Mouse (Mus musculus): ENCODE data around the gene Pex11g. TPM values are rescaled to one million over a fixed set of nuclear protein-coding genes. Genes with fewer than 3 reads are reported as not detected.

Pex11g gene
- total and polyA plus RNA-seq, 3 experiments, result 0.35 to 1.4 TPM; not detected in 1

- Histone ChIP-seq H3K27ac (ENCODE audit: control insufficient read depth, low read depth, low read length) (no peak overlapping the region), H3K4me1 (ENCODE audit: control insufficient read depth in 1 of 2, insufficient read depth in 2 of 2, low read length in 2 of 2) (no peaks in the 10 kb centered on the region), H3K4me3 (ENCODE audit: control insufficient read depth in 1 of 2, insufficient read depth in 1 of 2, low read depth in 2 of 2, low read length in 2 of 2) (no peak overlapping the region), H3K9me3 (replicated peaks; ENCODE audit: insufficient read depth, low read length) (no peaks in the 10 kb centered on the region), H3K9ac (ENCODE audit: control insufficient read depth, low read depth, low read length, poor library complexity, severe bottlenecking) (no peak overlapping the region), H3K79me2 (ENCODE audit: control insufficient read depth, insufficient read depth, low read length, poor library complexity) (no peaks in the 10 kb centered on the region), H3K27me3 (ENCODE audit: control insufficient read depth in 1 of 2, insufficient read depth in 2 of 2, low read length in 2 of 2) (no peaks in the 10 kb centered on the region), H3K36me3 (ENCODE audit: control insufficient read depth in 1 of 2, insufficient read depth in 2 of 2, low read length in 2 of 2) (no peaks in the 10 kb centered on the region)
- no peak for DNase-seq (ENCODE audit: low read depth, low spot score)
- TF ChIP-seq CTCF (IDR thresholded peaks at IDR 0.05 in 2 of 3, conservative IDR thresholded peaks at IDR 0.05 in 1 of 3; ENCODE audit: control insufficient read depth in 1 of 3, insufficient read depth in 1 of 3, low read depth in 2 of 3, low read length in 3 of 3, poor library complexity in 1 of 3, severe bottlenecking in 1 of 3) (no peak), TCF12 (IDR thresholded peaks at IDR 0.05; ENCODE audit: low read depth, low read length) (no peak), BHLHE40 (IDR thresholded peaks at IDR 0.05; ENCODE audit: borderline replicate concordance, low read depth, low read length) (no peak), JUND (IDR thresholded peaks at IDR 0.05; ENCODE audit: low read depth, low read length) (no peak), TAL1 (IDR thresholded peaks at IDR 0.05; ENCODE audit: low read length) (no peak), ZMIZ1 (IDR thresholded peaks at IDR 0.05; ENCODE audit: low read depth, low read length) (no peak), MXI1 (IDR thresholded peaks at IDR 0.05; ENCODE audit: low read depth, low read length) (no peak), CHD2 (IDR thresholded peaks at IDR 0.05; ENCODE audit: low read length) (no peak), MYC (IDR thresholded peaks at IDR 0.05; ENCODE audit: low read depth, low read length) (no peak), RAD21 (IDR thresholded peaks at IDR 0.05; ENCODE audit: low read depth, low read length) (no peak)
Measured at GRCm38 (mm10) chr8:3449226-3449625, 18.3 kb downstream of the Pex11g start.

- H3K27me3 ChIP-seq (ENCODE audit: control insufficient read depth in 1 of 2, insufficient read depth in 2 of 2, low read length in 2 of 2), result no peaks in the 10 kb centered on the region
- no peaks in the 10 kb centered on the region for H3K79me2 ChIP-seq (ENCODE audit: control insufficient read depth, insufficient read depth, low read length, poor library complexity)
- peaks cover 0 to 8% of the 10 kb centered on the region in 2 experiments; a peak in 2 of 4 replicates for H3K36me3 ChIP-seq (ENCODE audit: control insufficient read depth in 1 of 2, insufficient read depth in 2 of 2, low read length in 2 of 2)
- TF ChIP-seq CHD1 (IDR thresholded peaks at IDR 0.05; ENCODE audit: low read depth, low read length) (no peak), ZC3H11A (IDR thresholded peaks at IDR 0.05; ENCODE audit: low read depth, low read length) (no peak), CTCF (IDR thresholded peaks at IDR 0.05 in 2 of 3, conservative IDR thresholded peaks at IDR 0.05 in 1 of 3; ENCODE audit: control insufficient read depth in 1 of 3, insufficient read depth in 1 of 3, low read depth in 2 of 3, low read length in 3 of 3, poor library complexity in 1 of 3, severe bottlenecking in 1 of 3) (peak; percentile 53 to 75 (median 56)), SMC3 (IDR thresholded peaks at IDR 0.05; ENCODE audit: low read depth, low read length) (peak; percentile 55), MXI1 (IDR thresholded peaks at IDR 0.05; ENCODE audit: low read depth, low read length) (no peak), RAD21 (IDR thresholded peaks at IDR 0.05; ENCODE audit: low read depth, low read length) (peak; percentile 15)
- no peak overlapping the region for H3K4me3 ChIP-seq (ENCODE audit: control insufficient read depth in 1 of 2, insufficient read depth in 1 of 2, low read depth in 2 of 2, low read length in 2 of 2)
- H3K9ac ChIP-seq (ENCODE audit: control insufficient read depth, low read depth, low read length, poor library complexity, severe bottlenecking), result no peak overlapping the region
- no peak overlapping the region for H3K27ac ChIP-seq (ENCODE audit: control insufficient read depth, low read depth, low read length)
- peak; percentile 38 for DNase-seq (ENCODE audit: low read depth, low spot score)
- H3K4me1 ChIP-seq (ENCODE audit: control insufficient read depth in 1 of 2, insufficient read depth in 2 of 2, low read length in 2 of 2), result peaks cover 0 to 13% of the 10 kb centered on the region in 2 experiments; a peak in 2 of 4 replicates
- H3K9me3 ChIP-seq (replicated peaks; ENCODE audit: insufficient read depth, low read length), result no peaks in the 10 kb centered on the region
Measured at GRCm38 (mm10) chr8:3439510-3439909, 28.0 kb downstream of the Pex11g start.

GRCm38 (mm10) chr8:3436492-3436891, 31.0 kb downstream of the Pex11g start:
- Histone ChIP-seq H3K79me2 (ENCODE audit: control insufficient read depth, insufficient read depth, low read length, poor library complexity) (no peaks in the 10 kb centered on the region), H3K4me3 (ENCODE audit: control insufficient read depth in 1 of 2, insufficient read depth in 1 of 2, low read depth in 2 of 2, low read length in 2 of 2) (no peak overlapping the region), H3K9me3 (replicated peaks; ENCODE audit: insufficient read depth, low read length) (no peaks in the 10 kb centered on the region), H3K9ac (ENCODE audit: control insufficient read depth, low read depth, low read length, poor library complexity, severe bottlenecking) (peak overlapping the region; percentile 41), H3K36me3 (ENCODE audit: control insufficient read depth in 1 of 2, insufficient read depth in 2 of 2, low read length in 2 of 2) (peaks cover 0 to 8% of the 10 kb centered on the region in 2 experiments; a peak in 2 of 4 replicates), H3K27me3 (ENCODE audit: control insufficient read depth in 1 of 2, insufficient read depth in 2 of 2, low read length in 2 of 2) (no peaks in the 10 kb centered on the region), H3K4me1 (ENCODE audit: control insufficient read depth in 1 of 2, insufficient read depth in 2 of 2, low read length in 2 of 2) (peaks cover 0 to 13% of the 10 kb centered on the region in 2 experiments; a peak in 2 of 4 replicates), H3K27ac (ENCODE audit: control insufficient read depth, low read depth, low read length) (peak overlapping the region; percentile 30; the same call in 1 of the 2 replicates)
- DNase-seq (ENCODE audit: low read depth, low spot score), result peak; percentile 58
- TF ChIP-seq CHD2 (IDR thresholded peaks at IDR 0.05; ENCODE audit: low read length), result no peak
- TF ChIP-seq GATA1 (IDR thresholded peaks at IDR 0.05; ENCODE audit: low read depth, low read length), result 0 out of 2 replicates have a peak, but pooled peaks have one; percentile 4
- peak; percentile 12 to 48; a peak in 2 of 4 replicates for TF ChIP-seq EP300 (IDR thresholded peaks at IDR 0.05; ENCODE audit: low read depth in 1 of 2, low read length in 2 of 2)

All from MEL (cell line).